Mouse (Mus musculus) cerebellum, postnatal 10 days (tissue): ENCODE measurements around the gene Taldo1.
A peak's percentile ranks its signal among the peaks of the same experiment; 100 is the strongest.

Source experiments
- DNase-seq, 2 experiments: peaks; one replicate each; pipeline ENCODE4 v3.0.0; 2021; ENCODE audit warnings: mixed read lengths in 2 of 2

Gene Taldo1

GRCm38 (mm10) chr7:141391625-141392551 lies at the start of gene Taldo1:
Taldo1 (plus strand) TSS chr7:141392199.
- DNase-seq = peak; percentile 97 to 98

- no peak for DNase-seq
These were observed 48.8 kb upstream of the Taldo1 start for GRCm38 (mm10) chr7:141343230-141343629.

- DNase-seq = no peak
These were observed 48.3 kb upstream of the Taldo1 start for GRCm38 (mm10) chr7:141343696-141344095.

GRCm38 (mm10) chr7:141344787-141345186 lies 47.2 kb upstream of the Taldo1 start:
- no peak for DNase-seq

- DNase-seq = no peak
These were observed 40.9 kb upstream of the Taldo1 start for GRCm38 (mm10) chr7:141351061-141351460.

- DNase-seq = peak; percentile 67 to 74
These were observed 36.9 kb upstream of the Taldo1 start for GRCm38 (mm10) chr7:141355051-141355450.

DNA sequence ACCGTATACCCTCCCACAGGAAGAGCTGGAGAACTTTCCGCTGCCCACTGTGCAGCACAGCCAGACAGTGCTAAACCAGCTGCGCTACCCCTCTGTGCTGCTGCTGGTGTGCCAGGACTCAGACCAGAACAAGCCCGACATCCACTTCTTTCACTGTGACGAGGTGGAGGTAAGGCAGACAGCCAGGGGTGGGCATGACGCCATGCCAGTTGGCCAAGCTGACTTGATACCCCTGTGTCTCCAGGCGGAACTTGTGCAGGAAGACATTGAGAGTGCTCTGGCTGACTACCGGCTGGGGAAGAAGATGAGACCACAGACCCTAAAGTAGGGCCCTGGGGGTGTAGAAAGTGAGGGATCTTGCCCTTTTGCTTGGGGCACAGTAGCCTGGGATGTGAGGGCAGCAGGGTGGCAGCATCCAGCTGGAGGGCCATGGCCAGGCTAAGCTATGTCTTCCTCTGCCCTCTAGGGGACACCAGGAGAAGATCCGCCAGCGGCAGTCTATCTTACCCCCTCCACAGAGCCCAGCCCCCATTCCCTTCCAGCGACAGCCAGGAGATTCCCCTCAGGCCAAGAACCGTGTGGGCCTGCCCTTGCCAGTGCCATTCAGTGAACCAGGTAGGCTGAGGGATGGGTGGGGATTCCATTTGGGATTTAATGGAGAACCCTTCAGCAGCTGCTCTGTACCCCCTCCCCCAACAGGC lies 36.2 kb upstream of the Taldo1 start:
- peak; percentile 89 to 93 for DNase-seq

GRCm38 (mm10) chr7:141356971-141357370 lies 35.0 kb upstream of the Taldo1 start:
- peak; percentile 70 to 76 for DNase-seq

GRCm38 (mm10) chr7:141361510-141361909 lies 30.5 kb upstream of the Taldo1 start:
- peak; percentile 82 to 86 for DNase-seq

- peak; percentile 91 to 93 for DNase-seq
These were observed 28.8 kb upstream of the Taldo1 start for GRCm38 (mm10) chr7:141363106-141363751.

DNA sequence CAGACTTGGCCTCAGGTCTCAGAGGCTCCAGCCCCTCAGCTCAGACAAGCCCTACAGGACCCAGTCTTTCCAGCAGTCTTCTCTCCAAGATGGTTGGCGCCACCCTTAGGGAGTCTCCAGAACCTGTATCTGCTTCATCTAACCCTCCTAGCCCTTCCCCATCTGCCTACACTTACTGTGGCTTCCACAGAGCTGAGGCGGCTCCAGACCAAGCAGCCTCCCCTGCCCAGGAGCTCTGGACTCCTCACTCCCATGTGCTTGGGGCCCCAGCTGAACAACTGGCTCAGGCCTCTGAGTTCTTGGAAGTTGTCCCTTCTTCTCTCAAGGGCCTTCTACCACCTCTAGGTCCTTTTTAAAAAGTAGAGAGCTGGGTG lies 28.3 kb upstream of the Taldo1 start:
- DNase-seq = no peak

GRCm38 (mm10) chr7:141364349-141365048 lies 27.5 kb upstream of the Taldo1 start:
- no peak for DNase-seq

DNA sequence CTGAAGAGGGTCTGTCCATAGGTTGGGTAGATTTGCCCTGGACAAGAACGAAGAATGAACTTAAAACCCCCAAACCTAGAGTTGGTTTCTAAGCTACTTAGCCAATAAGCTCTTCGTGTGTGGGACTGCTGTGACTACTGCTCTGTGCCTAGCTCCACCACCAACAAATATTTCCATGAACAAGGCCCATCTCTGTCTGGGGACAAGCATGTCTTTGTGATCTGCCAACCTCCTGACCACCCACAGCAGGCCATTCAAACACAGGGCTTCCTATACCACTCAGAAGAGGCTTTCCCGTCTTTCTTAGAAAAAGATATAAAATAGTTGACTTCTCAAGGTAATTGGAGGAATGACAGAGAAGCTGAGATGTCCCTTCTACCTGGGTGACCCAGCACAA lies 27.0 kb upstream of the Taldo1 start:
- DNase-seq = no peak

DNA sequence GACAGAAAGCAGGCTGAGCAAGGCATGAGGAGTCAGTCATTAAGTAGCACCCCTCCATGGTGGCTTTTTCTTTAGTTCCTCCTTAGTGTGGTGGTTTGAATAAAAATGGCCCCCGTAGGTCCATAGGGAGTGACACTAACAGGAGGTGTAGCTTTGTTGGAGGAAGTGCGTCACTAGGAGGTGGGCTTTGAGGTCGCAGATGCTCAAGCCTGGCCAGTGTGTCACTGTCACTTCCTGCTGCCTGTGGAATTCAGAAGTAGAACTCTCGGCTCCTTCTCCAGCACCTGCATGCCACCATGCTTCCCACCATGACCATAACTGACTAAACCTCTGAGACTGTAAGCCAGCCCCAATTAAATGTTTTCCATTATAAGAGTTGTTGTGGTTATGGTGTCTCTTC lies 24.6 kb upstream of the Taldo1 start:
- no peak for DNase-seq

DNA sequence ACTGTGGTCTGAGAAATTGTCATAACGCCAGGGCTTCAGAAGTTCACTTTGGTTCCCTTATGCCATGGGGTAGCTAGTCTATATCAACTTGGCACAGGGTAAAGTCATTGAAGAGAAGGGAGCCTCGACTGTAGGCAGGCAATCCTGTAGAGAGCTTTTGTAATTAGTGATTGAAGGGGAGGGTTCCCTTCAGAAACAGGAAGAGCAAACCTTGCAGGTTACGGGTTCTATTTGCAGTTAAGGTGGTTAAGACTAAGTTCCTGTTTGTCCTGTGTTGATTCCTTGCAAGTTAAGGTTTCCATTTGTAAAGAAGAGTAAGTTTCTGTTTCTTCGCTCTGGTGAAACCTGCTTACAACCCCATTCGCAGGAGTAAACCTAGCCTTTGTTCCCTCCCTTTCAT lies 22.1 kb upstream of the Taldo1 start:
- DNase-seq = no peak

DNA sequence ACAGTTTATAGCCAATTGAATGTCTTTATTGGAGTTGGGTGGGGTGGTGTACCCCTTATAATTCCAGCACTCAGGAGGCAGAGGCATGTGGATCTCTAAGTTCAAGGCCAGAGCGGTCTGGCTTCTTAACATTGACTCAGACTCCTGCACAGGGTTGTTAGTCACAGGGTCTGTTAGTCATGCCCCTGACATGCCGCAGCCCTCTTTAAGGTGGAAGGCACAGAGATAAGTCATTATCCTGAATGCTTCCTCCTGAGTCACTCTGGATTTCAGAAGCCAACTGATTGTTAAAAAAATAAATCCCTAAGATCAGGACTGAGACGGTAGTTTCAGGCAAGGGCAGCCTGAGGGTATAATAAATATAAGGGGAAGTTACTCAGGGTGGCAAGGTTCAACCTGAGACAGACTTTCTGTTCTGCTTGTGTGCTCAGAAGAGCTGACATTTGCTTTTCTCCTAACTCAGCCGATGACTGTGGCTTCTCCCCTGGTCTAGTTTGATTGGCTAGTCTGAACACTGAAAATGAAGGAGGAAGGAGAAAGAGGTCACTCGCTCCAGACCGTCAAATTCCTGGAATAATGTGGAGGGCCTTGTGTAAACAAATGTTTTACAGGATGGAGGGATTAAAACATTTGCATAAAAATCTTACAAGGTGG lies 19.9 kb upstream of the Taldo1 start:
- DNase-seq = no peak

GRCm38 (mm10) chr7:141373611-141374010 lies 18.4 kb upstream of the Taldo1 start:
- DNase-seq = peak; percentile 46 to 48

DNA sequence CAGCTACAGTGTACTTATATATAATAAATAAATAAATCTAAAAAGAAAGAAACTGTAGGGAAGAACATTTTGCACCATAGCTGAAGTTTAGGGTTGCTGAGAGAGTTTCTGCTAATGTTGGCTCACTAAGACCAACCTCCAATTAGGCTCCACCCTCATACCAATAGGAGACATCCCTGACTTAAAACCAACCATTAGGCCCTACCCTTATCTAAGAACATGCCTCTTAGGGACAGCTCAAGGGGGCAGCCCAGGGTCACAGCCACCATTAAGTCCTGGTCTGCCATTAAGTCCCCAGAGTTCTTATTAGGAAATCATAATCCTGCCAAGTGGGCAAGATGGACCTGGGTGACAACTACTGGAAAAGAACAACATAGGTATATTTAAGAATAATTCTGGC lies 17.6 kb upstream of the Taldo1 start:
- DNase-seq = no peak

DNA sequence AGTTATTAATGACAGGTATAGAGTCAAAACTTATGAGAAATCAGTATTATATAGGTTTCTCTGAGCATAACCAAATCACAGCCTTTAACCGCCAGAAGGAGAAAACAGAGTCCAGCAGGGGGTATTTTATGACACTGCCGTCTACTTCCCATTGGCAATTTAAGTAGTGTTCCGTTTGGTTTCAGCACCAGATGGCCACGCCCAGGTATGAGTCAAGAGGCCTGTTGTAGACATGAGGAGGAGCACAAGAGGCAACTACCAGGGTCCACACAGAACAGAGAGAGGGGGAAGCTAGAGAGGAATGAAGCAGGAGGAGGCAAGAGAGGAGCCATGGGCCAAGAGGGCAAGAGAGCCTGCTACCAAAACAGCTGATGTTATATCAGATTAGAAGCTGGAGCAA lies 12.4 kb upstream of the Taldo1 start:
- no peak for DNase-seq

DNA sequence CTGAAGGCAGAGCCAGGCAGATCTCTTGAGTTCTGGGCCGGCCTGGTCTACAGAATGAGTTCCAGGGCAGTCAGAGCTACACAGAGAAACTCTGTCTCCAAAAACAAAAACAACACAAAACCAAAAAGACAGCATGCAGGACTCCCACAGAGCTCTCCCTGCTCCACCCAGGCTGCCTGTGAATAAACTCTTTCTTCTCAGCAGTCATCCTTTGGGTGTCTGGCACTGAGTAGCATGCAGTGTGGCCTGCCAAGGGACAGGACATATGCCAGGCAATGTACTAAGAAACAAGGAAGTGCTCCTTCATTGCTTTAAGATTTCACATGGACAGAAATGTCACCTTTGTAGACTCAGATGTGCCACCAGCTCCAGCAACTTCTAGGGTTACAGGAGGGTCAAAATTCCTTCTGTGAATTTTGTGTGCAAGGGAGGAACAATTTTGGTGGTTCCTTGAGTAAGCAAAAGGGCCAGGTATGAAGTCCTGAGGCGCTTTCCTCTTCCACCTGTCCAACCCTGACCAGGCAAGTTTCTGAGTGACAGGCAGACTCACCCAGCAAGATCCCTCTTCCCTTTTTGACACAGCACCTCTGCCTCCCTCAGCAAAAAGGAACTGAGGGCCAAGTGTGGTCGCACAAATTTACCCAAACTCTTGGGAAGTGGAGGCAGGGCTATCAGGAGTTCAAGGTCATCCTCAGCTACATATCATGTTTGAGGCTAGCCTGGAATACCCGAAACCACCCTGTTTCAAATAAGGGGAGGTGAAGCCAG lies 10.7 kb upstream of the Taldo1 start:
- DNase-seq = no peak

GRCm38 (mm10) chr7:141387807-141388486 lies 4.1 kb upstream of the Taldo1 start:
- no peak for DNase-seq
